Mouse (Mus musculus): ENCODE measurements around the gene Gmip.
A peak's percentile ranks its signal among the peaks of the same experiment; 100 is the strongest.

Gene Gmip

DNA sequence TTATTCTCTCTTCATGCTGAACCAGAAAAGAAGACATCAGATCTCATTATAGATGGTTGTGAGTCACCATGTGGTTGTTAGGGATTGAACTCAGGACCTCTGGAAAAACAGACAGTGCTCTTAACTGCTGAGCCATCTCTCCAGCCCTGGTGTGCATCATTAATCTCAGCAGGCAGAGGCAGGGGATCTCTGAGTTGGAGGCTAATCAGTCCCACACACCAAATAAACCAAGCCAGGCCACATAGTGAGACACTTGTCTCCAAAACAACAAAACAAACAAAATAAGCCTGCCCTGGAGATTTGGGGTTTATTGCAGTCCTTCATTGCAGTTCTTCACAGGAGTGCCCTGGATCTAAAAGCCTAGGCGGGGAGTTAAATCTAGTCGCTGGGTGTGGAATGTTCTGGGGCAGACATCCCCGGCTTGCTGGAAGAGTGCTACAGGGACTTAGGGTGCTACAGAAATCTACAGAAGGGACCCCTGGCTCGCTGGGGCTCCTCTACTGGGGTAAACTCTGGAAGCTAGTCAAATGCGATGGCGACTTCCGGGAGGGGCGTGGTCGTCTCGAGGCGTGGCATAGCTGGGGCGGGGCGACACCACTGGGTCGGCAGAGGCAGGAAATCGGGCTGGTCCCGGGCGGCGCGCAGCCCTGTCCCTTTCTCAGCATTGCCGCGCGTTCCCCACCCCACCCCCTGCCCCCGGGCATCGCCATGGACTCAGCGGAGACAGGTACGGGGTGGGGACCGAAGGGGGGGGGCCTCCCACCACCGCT, at the start of gene Gmip:
Gmip (plus strand) TSS at position 586 of the 770 bp plus-strand sequence.
- DNase-seq = peak; percentile 86

DNA sequence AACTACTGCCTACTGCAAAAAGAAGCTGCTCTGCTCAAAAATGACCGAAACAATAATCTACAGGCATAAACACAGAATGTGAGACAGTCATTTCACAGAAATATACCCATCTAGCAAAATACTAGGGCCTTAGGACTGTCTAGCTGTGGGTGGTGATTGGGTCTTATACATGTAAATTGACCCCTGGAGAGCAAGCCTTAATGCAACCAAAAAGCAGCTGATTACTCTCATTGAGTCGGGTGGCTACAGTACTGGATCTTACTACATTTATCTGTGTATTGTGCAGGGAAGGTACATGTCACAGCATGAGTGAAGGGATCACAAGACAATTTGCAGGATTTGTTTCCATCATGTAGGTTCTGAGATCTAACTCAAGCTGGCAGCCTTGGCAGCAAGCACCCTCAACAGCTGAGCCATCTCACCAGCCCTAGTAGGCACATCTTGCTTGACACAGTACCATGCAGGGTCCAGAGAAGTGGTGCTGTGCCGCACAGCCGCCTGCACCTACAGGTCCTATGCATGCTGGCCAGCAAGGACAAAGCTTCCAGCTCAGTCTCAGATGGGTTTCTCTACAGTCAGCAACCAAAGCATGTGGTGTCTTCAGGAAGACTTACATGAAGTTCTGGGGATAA, 46.5 kb upstream of the Gmip start:
- DNase-seq = no peak

DNA sequence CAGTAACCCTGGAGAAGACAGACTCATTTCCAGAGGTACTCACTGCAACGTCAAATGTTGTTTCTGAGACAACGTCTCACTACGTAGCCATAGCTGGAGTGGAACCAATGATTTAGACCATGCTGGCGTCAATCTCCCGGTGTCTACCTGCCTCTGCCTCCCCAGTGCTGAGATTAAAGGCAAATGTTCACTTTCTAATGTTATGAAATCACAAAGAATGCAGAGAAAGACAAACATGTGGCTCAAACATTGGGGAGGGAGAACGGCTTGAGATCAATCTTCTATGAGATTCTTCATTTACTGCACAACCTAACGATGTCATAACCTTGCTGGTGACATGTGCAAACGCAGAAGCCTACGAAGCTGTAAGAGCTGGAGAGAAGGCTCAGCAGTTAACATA, 37.3 kb upstream of the Gmip start:
- DNase-seq = no peak

GRCm38 (mm10) chr8:69772106-69772505, 36.4 kb upstream of the Gmip start:
- DNase-seq = no peak

DNA sequence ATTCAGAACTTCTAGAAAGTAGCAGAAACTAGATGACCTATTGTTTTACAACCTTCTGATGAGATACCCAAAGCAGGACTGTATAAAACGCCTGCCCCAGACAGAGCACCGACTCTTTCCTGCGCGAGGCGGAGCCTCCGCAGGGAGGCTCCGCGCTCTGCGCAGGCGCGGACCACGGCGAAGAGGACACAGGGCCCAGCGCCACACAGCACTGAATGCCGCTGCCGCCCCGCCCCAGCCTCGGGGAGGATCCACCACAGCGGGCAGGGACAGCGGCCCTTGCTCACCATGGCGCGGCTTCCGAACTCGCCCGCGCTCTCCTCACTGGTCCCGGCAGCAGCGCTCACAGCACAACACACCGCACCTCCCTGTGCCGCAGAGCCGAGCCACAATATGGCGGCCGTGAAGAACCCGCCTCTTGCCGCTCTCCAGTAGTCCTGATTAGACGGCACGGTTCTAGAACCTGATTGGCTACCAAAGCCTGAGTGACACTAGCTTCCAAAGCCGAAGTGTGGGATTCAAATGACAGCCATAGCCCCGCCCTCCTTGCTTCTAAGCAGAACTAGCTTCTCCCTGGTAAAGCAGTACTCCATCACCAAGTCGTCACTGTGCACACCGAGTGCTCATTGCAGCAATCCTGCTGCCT, 33.9 kb upstream of the Gmip start, which contains the start of gene Gm20422:
Gm20422 (minus strand) TSS at position 384 of the 646 bp plus-strand sequence.
- peak; percentile 84 for DNase-seq

GRCm38 (mm10) chr8:69775149-69775534, 33.3 kb upstream of the Gmip start:
- DNase-seq = no peak

DNA sequence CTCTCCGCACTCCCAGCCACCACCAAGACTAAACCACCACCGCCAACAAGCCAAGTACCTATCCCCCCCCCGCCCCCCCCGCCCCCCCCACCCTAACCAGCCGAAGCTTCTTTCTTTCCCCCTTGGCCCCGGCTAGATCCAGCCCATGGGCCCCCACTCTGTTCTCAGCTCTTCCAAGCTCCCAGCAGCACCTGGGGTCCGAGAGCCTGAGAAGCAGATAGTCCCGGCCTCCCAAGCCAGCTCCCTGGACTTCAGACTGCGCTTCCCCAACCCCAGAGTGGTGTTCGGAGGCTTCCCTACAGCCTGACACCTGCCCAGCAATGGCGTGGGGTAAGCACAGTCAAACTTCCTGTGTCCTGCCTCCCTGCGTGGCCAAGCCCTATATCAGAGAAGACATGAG, 31.4 kb upstream of the Gmip start:
- no peak for DNase-seq

DNA sequence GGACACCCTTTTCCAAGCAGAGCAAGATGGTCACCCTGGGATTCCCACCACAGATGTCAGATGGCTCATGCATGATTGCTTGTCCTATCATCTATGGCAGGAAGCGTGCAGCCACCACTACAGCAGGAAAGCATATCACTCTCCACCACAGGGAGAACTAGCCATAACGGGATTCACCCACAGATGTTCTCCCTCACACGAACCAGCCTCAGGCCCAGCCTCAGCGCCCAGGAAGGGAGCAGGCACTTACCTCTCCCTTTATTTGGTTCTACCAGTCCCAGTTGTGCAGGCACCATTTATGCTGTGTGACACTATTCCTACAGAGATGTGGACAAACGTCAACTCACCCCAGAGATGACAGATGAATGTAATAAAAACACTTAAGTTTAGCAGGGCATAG, 19.4 kb upstream of the Gmip start:
- DNase-seq = no peak

GRCm38 (mm10) chr8:69789731-69790130, 18.7 kb upstream of the Gmip start:
- no peak for DNase-seq

DNA sequence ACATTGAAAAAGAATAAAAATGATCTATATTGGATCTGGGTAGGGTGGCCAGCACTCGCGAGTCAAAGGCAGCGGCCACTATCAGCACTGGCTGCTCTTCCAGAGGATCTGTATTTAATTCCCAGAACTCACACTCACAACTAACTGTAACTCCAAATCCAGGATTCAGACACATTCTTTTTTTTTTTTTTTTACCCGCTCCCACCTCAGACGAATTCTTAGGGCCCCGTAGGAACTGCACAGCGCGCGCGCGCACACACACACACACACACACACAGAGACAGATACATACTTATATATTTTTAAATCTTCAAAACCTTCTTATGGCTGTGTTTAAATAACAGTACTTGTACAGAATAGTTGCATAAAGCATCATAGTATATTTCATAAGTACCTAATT, 18.1 kb upstream of the Gmip start:
- DNase-seq = no peak

GRCm38 (mm10) chr8:69790773-69791367, 17.6 kb upstream of the Gmip start, which contains the start of the genes Atp13a1 and Zfp866:
Gene Atp13a1 (plus strand): TSS chr8:69791163.
Gene Zfp866 (minus strand): TSS chr8:69791178.
- DNase-seq = peak; percentile 89

DNA sequence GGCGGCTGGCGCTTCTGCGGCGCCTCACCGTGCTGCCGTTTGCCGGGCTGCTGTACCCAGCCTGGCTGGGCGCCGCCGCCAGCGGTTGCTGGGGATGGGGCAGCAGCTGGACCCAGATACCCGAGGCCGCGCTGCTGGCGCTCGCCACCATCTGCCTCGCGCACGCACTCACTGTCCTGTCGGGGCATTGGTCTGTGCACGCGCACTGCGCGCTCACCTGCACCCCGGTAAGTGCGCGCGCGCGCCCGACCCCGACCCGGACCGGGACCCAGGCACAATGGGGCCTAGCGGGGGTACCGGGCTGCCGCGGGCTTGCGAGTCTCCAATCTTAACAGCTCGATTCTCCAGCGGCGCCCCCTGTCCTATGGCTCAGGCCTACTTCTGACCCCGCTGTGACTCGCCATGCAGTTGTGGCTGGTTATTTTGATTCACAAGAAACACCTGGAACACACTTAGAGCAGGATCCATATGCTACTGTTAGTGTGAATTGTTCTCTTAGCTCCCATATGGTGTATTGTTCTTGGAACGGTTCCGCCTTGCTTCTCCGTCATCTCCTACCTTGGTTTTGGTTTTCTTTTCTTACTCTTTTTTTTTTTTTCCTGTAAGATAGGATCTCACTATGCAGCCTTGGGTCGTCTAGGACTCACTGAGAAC, 16.9 kb upstream of the Gmip start:
- peak; percentile 12 for DNase-seq

DNA sequence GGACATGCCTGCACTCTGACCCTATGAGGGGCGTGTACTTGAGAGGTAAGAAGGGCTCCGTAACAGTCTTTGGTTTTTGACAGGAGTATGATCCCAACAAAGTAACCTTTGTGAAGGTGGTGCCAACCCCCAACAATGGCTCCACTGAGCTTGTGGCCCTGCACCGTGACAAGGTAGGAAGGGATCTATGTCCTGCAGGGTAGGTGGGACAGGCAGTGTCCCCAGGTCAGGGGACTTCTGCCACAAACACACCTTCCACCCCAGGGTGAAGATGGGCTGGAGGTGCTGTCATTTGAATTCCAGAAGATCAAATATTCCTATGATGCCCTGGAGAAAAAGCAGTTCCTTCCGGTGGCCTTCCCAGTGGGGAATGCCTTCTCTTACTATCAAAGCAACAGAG, 14.8 kb upstream of the Gmip start:
- DNase-seq = no peak

DNA sequence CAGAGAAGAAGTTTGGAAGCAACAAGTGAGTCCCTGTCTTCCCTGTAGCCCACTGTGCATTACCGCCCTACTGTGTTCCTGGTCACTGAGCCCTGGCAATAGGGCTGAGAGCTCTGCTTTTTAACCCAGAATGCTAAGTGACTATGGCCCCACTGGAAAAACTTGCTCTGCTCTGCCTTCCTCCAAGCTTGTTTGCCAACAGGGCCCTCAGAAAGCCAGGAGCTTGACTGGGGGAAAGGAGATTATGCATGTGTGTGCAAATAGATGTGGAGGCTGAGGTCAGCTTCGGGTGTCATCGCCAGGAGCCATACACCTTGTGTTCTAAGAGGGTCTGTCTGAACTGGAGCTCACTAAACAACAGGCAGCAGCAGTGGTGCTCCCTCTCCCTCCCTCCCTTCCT, 14.4 kb upstream of the Gmip start:
- no peak for DNase-seq

DNA sequence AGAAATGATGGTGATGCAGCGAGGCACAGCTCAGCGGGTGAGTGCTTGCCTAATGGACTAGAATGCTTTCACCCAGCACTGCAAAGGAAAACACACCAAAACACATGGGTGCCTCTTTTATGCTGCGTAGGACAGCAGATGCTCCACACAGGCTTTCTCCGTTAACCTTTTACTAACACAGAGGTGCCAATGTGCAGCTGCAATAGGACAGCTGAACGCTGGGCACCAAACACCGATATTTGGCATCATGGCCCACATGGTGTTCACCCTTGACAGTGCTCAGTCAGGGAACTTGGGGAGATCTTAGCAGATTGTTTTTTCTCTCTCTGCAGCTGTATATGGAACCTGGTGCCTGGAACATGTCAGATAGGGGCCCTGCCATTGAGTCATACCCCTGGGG, 13.6 kb upstream of the Gmip start:
- no peak for DNase-seq

DNA sequence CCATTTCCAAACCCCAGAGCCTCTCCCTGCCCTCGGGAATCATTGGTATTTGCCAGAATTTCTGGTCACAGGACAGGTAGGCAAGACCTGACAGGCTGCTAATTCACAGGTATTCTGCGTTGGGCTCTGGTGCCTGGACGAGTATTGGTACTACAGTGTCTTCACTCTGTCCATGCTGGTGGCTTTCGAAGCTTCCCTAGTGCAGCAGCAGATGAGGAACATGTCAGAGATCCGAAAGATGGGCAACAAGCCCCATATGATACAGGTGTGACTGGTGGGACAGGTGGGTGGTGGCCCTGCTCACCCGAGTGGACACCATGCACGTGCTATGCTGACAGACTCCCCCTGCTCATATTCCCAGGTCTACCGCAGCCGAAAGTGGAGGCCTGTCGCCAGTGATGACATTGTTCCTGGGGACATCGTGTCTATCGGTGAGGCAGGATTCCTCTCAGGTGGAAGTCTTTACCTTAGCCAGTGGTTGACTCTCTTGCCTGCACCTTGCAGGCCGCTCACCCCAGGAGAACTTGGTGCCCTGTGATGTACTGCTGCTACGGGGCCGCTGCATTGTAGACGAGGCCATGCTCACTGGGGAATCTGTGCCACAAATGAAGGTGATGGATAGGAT, 11.6 kb upstream of the Gmip start:
- no peak for DNase-seq

GRCm38 (mm10) chr8:69797661-69798060, 10.8 kb upstream of the Gmip start:
- DNase-seq = no peak

GRCm38 (mm10) chr8:69799261-69799660, 9.2 kb upstream of the Gmip start:
- no peak for DNase-seq

GRCm38 (mm10) chr8:69799946-69800345, 8.5 kb upstream of the Gmip start:
- DNase-seq = no peak

GRCm38 (mm10) chr8:69801796-69802195, 6.7 kb upstream of the Gmip start:
- no peak for DNase-seq

GRCm38 (mm10) chr8:69802216-69802615, 6.3 kb upstream of the Gmip start:
- no peak for DNase-seq

DNA sequence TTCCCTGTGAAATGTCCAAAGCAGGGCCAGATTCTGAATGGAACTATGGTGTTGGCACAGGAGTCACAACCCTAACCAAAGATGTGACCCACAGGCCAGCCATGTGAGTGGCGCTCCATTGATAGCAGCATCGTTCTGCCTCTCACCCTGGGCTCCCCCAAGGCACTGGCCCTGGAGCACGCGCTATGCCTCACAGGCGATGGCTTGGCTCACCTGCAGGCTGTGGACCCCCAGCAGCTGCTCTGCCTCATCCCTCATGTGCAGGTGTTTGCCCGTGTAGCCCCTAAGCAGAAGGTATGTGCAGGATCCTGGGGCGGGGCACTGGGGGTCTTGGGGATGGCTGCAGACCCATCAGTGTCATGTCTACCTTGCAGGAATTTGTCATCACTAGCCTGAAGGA, 5.1 kb upstream of the Gmip start:
- DNase-seq = no peak

DNA sequence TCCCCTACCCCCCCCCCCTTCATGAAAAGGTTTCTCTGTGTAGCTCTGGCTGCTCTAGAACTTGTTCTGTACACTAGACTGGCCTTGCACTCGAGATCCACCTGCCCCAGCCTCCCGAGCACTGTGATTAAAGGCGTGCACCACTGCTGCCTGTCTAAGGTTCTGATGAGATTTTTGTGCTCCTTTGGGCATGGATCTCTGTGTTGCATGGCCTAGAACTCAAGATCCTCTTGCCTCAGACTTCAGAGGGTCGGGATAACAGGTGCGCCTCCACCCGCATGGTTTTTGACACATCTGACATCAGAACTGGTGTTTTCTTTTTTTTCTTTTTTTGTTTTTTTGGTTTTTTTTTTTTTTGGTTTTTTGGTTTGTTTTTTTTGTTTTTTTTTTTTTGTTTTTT, 3.9 kb upstream of the Gmip start:
- DNase-seq = no peak

All from lung, postnatal 14 days (tissue).